Mouse (Mus musculus): Measurements from ENCODE around the gene Ern1. TPM values are rescaled to one million over a fixed set of nuclear protein-coding genes. Genes with fewer than 3 reads are reported as not detected.
"Not testable (repeated sequence)": the region's sequence is repeated elsewhere in the genome, so short reads cannot be mapped to it uniquely, and the experiment has no call there.

The Ern1 gene
- total RNA-seq, 1 experiment from 2014 or later: 27.8 TPM

DNA sequence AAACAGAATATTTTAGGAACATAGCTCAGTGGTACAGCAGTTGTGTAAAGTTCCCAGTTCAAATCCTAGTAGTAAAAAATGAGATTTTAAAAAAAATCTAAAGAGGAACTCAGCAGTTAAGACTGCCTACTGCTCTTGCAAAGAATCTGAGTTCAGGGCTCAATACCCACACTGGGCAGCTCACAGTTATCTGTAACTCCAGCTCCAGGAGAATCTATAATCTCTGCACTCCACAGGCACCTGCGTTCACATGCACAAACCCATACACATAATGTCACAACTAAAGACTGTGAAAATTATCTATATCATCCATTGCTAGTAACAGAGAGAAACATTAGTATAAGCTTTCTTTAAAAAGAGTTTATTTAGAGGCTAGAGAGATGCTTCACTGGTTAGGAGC lies 27.0 kb downstream of the Ern1 start:
- ATAC-seq (replicated peaks; ENCODE audit: insufficient number of reproducible peaks, low FRiP score, low TSS enrichment, poor library complexity, severe bottlenecking): no peak

DNA sequence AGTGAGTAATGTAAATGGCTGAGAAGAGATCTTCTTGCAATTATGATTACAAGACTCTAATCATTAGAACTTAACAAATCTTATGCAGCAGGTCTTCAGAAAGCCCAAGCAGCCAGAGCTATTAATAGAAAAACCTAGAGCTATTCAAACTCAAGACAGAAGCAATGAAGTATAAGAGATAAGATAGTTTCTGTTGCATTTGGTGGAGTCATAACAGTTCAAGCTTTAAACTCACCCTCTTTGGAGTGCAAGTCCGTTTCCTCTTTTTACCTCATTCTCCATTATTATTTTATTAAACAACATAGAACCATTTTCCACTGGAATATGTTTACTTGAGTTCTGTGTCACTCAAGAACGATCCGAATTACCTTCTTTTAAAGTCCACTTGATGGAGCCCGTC lies 29.1 kb downstream of the Ern1 start:
- no peak for ATAC-seq (replicated peaks; ENCODE audit: insufficient number of reproducible peaks, low FRiP score, low TSS enrichment, poor library complexity, severe bottlenecking)

DNA sequence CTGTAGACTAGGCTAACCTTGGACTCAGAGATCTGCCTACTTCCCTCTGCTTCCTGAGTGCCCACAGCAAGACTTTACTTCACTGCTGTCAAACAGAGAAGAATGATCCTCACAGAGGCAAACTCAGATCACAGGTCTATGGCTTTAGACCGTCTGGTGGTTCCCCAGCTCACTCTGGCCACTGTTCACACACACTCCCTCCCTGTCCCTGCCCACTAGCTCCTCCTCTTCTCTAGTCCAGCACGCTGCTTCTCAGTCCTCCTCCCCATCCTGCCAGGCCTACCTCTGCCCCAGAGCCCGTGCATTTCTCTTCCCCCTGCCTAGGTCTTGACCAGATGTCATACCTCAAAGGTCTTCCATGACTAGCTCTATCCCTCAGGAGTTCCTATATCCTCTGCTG lies 44.0 kb downstream of the Ern1 start:
- peak; percentile 79 for ATAC-seq (replicated peaks; ENCODE audit: insufficient number of reproducible peaks, low FRiP score, low TSS enrichment, poor library complexity, severe bottlenecking)

DNA sequence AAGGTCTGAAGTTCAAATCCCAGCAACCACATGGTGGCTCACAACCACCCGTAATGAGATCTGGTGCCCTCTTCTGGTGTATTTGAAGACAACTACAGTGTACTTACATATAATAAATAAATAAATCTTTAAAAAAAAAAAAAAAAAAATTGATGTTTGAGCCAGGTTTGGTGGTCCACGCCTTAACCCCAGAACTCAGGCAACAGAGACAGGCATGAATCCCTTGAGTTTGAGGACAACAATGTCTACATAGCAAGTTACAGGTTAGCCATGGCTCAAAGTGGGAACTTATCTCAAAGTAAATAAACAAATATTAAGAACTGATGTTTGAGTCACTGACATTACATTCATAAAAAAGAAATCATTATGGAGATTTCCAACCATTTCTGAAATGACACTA lies 45.1 kb downstream of the Ern1 start:
- not testable (repeated sequence) for ATAC-seq (replicated peaks; ENCODE audit: insufficient number of reproducible peaks, low FRiP score, low TSS enrichment, poor library complexity, severe bottlenecking)

DNA sequence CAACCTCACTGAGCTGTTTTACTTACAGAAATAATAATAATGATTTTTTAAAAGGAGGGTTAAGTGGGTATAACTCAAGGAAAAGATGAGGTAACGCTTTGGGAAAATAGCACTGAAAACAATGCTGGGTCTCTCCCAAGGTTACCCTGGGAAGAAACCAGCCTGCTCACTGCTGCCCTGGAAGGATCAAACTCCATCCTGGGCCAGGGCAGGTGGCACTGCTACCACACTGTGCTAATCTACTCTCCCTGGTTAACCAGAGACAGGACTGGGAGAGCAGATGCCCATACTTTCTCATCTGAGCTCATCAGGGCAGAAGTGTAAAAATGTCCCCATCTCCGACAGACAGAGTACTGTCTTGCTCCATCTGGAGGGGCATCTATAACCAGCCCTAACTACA lies 47.3 kb downstream of the Ern1 start:
- no peak for ATAC-seq (replicated peaks; ENCODE audit: insufficient number of reproducible peaks, low FRiP score, low TSS enrichment, poor library complexity, severe bottlenecking)

DNA sequence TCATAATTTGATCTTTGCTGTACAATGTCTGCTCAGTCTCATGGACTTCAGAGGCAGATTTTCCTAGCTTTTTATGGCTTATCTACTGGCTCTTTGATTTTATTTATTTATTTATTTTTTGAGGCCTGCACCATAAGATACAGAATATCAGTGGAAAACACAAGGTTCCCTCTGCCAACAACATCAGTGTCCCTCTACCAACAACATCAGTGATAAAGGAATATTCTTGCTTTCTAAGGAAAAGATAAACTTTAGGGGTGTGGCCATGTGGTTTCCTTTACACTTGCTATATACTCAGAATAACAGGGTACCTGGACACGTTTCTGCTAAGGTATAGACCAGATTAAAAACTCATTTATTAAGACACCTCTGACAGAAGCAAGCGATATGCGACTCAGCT lies 48.3 kb downstream of the Ern1 start:
- ATAC-seq (replicated peaks; ENCODE audit: insufficient number of reproducible peaks, low FRiP score, low TSS enrichment, poor library complexity, severe bottlenecking): no peak

DNA sequence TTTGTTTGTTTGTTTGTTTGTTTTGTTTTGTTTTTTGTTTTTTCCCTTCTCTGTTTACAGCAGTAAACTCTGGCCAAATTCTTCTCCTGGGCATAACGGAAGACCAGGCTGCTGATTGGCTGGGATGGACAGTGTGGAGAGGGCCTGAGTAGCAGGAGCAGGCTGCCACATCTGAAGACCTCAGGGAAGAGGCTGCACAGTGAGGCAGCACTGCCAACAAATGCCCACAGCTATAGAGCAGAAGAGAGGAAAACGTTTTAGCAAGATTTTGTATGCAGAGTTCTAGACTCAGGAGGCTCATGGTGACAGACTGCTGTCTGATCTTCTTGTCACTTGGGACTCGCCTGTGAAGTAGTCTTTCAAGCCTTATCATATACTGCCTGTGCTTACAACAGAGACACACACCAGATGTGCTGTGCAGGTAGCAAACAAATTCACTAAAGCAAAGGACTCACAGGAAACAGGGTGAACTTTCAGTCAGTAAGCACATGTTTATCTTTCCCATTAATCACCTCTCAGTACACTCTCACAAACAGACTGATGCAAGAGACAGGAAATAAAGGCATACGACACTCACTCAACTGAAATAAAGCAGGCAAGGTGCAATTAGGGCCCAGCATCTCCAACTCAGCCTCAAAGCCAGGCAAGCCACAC lies 49.0 kb downstream of the Ern1 start:
- ATAC-seq (replicated peaks; ENCODE audit: insufficient number of reproducible peaks, low FRiP score, low TSS enrichment, poor library complexity, severe bottlenecking): no peak

DNA sequence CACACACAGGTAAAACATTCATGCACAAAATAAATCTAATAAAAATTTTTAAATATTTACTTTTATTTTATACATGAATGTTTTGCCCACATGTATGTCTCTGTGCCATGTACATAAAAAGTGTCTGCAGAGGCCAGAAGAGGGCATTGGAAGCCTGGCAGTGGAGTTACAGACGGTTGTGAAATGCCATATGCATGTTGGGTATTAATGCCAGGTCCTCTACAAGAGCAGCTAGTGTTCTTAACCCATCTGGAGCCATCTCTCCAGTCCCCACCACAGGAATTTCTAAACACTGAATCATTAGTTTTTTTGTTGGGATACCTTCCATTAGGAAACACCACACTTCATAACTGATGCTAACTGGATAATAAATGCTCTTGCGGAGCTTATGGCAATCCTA lies 50.1 kb downstream of the Ern1 start:
- ATAC-seq (replicated peaks; ENCODE audit: insufficient number of reproducible peaks, low FRiP score, low TSS enrichment, poor library complexity, severe bottlenecking): no peak

DNA sequence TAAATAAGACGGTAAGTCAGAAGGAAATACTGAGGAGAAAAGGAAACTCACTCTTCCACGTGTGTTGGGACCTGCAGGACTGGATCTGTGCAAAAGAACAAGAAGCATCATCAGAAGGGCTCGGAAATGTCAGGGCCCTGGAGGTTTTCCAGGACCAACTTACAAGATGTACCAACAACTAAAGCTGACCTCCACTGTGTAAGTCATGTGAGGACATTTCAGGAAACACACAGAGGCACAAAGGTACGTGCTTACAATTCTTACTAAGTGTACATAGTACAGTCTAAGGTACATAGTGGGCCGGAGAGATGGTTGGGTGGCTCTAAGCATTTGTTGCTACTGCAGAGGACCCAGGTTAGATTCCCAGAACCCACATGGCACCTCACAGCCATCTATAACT lies 50.6 kb downstream of the Ern1 start:
- no peak for ATAC-seq (replicated peaks; ENCODE audit: insufficient number of reproducible peaks, low FRiP score, low TSS enrichment, poor library complexity, severe bottlenecking)

DNA sequence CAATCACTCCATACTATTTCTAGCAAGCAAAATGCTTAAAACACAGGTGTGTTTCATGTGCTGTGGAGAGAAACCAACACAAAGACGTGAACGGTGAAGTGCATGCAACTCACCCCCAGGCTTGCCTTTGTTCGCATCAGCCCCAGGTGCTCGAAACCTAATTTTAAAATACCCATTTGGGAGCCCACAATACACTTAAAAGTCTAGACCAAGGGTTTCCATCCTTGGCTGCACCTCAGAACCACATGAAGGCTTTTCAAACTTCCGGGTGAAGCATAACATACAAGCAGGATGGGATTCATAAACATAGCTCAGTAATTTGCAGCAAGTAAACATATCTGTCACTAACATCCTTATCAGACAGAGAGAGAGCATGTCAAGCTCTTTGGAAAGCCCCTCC lies 57.3 kb downstream of the Ern1 start:
- ATAC-seq (replicated peaks; ENCODE audit: insufficient number of reproducible peaks, low FRiP score, low TSS enrichment, poor library complexity, severe bottlenecking): no peak

DNA sequence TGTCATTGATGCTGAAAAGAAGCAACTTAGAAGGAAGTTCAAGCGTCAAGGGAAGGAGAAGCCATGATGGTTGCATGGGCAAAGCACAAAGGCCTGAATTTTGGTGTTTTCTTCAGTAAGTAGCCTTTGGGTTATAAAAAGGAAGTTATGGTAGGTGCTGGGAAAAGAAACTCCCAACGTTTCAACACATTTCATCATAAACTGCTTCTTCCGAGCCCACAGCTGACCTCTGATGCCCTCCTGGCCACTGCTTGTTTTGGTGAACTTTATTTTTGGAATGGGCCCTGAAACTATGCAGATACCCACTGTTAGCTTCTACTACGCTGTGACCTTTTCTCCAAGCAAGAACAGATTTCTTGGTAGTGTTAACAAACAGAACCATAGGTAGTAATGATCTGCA lies 58.0 kb downstream of the Ern1 start:
- peak; percentile 81 for ATAC-seq (replicated peaks; ENCODE audit: insufficient number of reproducible peaks, low FRiP score, low TSS enrichment, poor library complexity, severe bottlenecking)

DNA sequence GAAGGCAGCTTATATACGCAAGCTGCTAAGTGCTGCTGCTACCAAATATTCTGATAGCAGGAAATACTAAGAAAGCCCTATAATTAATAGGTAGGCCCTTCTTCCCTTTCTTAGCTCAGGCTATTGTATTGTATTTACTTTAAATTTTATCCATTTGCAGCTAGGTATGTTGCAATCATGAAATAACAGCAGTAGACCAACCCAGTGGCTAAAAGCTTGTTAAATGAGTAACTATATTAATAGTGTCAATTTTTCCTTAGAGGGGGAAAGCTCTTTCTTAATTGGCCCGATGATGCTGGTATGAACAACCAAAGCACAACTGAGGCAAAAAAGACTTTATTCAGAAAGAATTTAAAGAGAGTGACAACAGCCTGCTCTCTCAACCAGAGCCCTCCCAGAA lies 59.1 kb downstream of the Ern1 start:
- ATAC-seq (replicated peaks; ENCODE audit: insufficient number of reproducible peaks, low FRiP score, low TSS enrichment, poor library complexity, severe bottlenecking): no peak

DNA sequence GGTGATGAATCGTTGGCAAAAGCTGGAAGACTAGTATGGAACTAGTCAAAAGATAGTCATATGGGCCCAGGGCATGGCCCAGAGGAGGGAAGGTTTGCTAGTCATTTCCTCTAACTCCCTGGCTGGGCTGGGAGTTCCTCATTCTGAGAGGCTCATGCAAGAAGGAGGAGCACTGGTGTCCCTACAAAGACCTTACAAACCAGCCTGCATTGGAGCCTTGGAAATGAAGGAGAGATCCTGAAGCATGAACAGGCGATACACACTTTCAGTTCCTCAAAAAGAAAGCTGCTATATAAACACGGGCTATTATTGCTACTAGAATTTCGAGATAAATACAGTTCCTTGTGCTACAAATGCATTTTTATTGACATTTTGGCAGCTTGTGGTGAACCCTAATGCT lies 59.5 kb downstream of the Ern1 start:
- ATAC-seq (replicated peaks; ENCODE audit: insufficient number of reproducible peaks, low FRiP score, low TSS enrichment, poor library complexity, severe bottlenecking): peak; percentile 94

DNA sequence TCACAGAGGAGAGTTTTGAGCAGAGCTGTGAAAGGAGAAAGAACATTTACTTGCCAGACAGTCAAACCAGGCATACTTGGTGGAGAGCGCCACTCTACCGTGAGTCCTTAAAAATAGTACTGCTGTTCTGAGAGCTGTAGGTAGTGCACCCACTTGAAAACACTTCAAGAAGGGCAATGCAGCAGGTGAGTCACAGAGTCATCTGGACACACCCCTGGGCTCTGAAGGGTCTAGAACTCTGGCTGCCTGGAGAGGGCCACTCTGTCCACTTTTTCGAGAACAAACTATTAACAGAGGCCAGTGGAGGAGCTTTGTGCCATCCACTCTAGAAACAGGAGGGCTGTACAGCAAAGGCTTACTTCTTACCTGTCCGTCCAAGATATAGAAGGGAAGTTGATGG lies 61.2 kb downstream of the Ern1 start:
- ATAC-seq (replicated peaks; ENCODE audit: insufficient number of reproducible peaks, low FRiP score, low TSS enrichment, poor library complexity, severe bottlenecking): no peak

DNA sequence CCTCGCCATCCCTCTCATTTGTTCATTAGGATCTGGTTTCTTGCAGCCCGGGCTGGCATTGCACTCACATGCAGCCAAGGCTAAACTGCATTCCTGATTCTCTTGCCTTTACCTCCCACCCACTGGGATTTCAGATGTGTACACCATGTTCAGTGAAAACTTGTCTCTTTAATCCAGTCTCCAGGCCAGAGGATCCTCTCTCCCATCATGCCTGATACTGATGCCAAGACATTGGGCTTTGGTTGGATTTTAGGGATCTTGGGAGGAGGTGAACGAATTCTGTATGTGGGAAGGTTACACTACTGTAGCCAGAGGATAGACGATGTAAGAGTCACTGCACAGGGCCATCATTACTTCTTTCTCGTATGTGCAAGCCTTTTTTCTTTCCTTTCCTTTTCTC lies 62.5 kb downstream of the Ern1 start:
- no peak for ATAC-seq (replicated peaks; ENCODE audit: insufficient number of reproducible peaks, low FRiP score, low TSS enrichment, poor library complexity, severe bottlenecking)

DNA sequence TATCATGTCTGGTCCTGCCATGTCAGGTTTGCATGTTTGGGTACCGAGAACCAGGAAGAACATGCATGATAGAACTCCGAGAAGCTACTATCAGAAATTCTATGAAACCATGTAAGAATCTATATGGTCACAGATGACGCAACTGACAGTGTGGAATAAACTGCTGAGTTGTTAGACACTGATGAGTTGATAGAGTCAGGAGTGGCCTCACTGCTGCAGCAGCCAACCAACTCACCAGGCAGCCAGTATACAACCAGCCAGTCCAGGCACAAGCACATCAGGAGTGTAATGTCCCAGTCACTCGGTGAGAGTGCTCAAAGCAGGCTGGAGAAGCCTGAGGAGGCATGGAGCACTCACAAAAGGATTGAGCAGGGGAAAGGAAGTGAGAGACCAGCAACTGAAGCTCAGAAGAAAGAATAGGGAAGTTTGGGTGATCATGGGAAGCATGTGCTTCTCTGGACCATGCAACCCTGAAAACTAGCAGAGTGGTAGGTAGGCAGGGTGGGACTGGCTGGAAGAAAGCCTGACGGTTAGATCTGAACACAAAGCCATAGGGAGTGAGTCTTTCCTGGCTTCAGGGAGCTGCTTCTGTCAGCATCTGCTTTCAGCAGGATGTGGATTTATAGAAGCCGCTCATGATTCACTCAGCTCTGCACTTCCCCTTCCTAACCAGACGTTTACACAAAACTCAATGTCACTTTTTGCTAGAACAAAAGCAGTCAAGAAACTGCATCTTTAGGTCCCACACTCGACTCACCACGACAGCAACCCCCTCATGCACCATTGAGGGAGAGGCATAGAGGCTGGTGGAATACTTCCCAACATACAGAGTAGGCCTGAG lies 68.2 kb downstream of the Ern1 start:
- ATAC-seq (replicated peaks; ENCODE audit: insufficient number of reproducible peaks, low FRiP score, low TSS enrichment, poor library complexity, severe bottlenecking): peak; percentile 59; the same call in 1 of the 2 replicates

DNA sequence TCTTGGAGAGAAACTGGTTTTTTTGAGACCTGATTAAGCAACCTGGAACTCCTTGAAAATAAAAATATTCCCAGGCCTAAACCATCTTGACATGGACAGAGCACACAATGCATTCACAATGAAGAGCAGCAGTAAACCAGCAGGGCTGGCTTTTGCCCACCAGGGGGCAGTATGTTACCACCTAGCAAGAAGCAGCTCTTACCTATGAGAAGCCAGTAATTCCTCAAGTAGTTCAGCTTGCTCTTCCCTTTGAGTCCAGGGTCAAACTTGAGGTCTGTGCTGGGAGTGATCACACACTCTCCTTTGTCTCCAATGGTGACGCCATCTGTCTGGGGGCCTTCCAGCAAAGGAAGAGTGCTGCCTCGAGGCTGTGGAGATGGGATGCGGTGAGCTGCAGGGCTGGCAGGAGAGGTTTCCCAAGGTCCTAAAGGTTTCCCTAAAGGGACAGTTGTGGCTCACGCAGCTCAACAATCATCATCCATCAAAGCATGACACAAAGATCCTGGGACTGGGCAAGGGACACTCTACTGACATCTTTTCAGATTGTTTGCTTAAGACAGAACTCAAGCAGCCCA lies 68.9 kb downstream of the Ern1 start:
- ATAC-seq (replicated peaks; ENCODE audit: insufficient number of reproducible peaks, low FRiP score, low TSS enrichment, poor library complexity, severe bottlenecking): peak; percentile 81

DNA sequence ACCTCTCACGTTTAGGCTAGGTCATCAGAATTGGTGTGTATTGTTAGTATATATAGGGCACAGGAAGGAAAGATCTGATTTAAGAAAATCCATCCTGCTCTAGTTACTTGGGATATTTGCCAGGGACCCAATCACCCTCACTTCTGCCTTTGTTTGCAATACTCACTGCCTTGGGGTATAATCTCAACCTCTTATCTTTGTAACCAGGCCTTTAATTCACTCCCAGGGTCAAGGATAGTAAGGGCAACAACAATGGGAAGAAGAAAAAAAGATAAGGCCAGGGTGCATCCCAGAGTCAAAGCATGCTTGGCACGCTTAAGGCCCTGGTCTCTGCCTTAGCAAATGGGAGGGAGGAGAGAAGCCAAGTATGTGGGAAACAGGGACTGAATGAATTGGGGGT lies 69.8 kb downstream of the Ern1 start:
- ATAC-seq (replicated peaks; ENCODE audit: insufficient number of reproducible peaks, low FRiP score, low TSS enrichment, poor library complexity, severe bottlenecking): no peak

DNA sequence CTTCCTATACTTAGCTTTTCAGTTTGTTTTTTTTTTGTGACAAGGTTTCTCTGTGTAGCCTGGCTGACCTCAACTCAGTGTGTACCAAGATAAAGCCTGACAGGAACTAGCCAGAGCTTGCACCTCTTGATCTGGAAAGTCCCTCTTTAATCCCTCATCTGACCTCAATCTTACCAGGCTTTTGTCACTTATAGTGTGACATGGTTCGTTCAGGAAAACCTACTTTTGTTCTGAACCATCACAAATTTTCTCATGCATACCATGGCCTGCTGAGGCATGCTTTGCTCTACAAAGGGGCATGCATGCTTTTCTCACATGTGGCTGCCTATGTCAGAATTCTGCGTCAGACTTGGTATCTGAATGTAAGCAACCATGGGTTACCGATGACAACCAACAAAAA lies 71.3 kb downstream of the Ern1 start:
- no peak for ATAC-seq (replicated peaks; ENCODE audit: insufficient number of reproducible peaks, low FRiP score, low TSS enrichment, poor library complexity, severe bottlenecking)
